Mouse (Mus musculus) embryo, embryonic 11 days (tissue): ENCODE measurements around the gene Ccdc40.
"Not testable (repeated sequence)": the region's sequence is repeated elsewhere in the genome, so short reads cannot be mapped to it uniquely, and the experiment has no call there.

Experiments used
- DNase-seq: peaks from one replicate; pipeline ENCODE4 v3.0.0-alpha.2; 2015

Gene Ccdc40

GRCm38 (mm10) chr11:119237568-119238304, 9.4 kb downstream of the Ccdc40 start:
- DNase-seq, result no peak

- peak; percentile 78 for DNase-seq
Measured at GRCm38 (mm10) chr11:119238305-119238721, 9.9 kb downstream of the Ccdc40 start.

GRCm38 (mm10) chr11:119239480-119239879, 11.1 kb downstream of the Ccdc40 start:
- no peak for DNase-seq

GRCm38 (mm10) chr11:119245543-119245942, 17.2 kb downstream of the Ccdc40 start:
- DNase-seq, result not testable (repeated sequence)

- peak; percentile 91 for DNase-seq
Measured at GRCm38 (mm10) chr11:119249011-119249410, 20.6 kb downstream of the Ccdc40 start.

GRCm38 (mm10) chr11:119250998-119251397, 22.6 kb downstream of the Ccdc40 start:
- DNase-seq, result peak; percentile 52

GRCm38 (mm10) chr11:119252854-119253541, 24.6 kb downstream of the Ccdc40 start:
- DNase-seq, result peak; percentile 85

GRCm38 (mm10) chr11:119256557-119256956, 28.2 kb downstream of the Ccdc40 start:
- not testable (repeated sequence) for DNase-seq

- no peak for DNase-seq
Measured at GRCm38 (mm10) chr11:119258216-119258571, 29.8 kb downstream of the Ccdc40 start.

GRCm38 (mm10) chr11:119258572-119259322, 30.4 kb downstream of the Ccdc40 start:
- peak; percentile 65 for DNase-seq

GRCm38 (mm10) chr11:119259977-119260376, 31.6 kb downstream of the Ccdc40 start:
- no peak for DNase-seq

GRCm38 (mm10) chr11:119264413-119264812, 36.0 kb downstream of the Ccdc40 start:
- no peak for DNase-seq

- DNase-seq, result no peak
Measured at GRCm38 (mm10) chr11:119265811-119266210, 37.4 kb downstream of the Ccdc40 start.

- DNase-seq, result no peak
Measured at GRCm38 (mm10) chr11:119267241-119267674, 38.9 kb downstream of the Ccdc40 start.

GRCm38 (mm10) chr11:119267768-119268556, 39.6 kb downstream of the Ccdc40 start, which contains the start of gene Gaa:
Gene Gaa (plus strand): TSS chr11:119267887.
- peak; percentile 96 for DNase-seq

- no peak for DNase-seq
Measured at GRCm38 (mm10) chr11:119268557-119269195, 40.3 kb downstream of the Ccdc40 start.

GRCm38 (mm10) chr11:119272492-119272891, 44.1 kb downstream of the Ccdc40 start:
- DNase-seq, result not testable (repeated sequence)

GRCm38 (mm10) chr11:119273186-119273930, 45.0 kb downstream of the Ccdc40 start:
- no peak for DNase-seq

GRCm38 (mm10) chr11:119281030-119281429, 52.7 kb downstream of the Ccdc40 start:
- DNase-seq, result no peak

GRCm38 (mm10) chr11:119285791-119286527, 57.6 kb downstream of the Ccdc40 start:
- DNase-seq, result no peak
